Mouse (Mus musculus): ENCODE measurements around the gene Vat1l. TPM values are rescaled to one million over a fixed set of nuclear protein-coding genes. Genes with fewer than 3 reads are reported as not detected.

The Vat1l gene
- polyA plus RNA-seq (2012; rRNA removed), result 30.5 and 34.1 TPM in 2 replicates

DNA sequence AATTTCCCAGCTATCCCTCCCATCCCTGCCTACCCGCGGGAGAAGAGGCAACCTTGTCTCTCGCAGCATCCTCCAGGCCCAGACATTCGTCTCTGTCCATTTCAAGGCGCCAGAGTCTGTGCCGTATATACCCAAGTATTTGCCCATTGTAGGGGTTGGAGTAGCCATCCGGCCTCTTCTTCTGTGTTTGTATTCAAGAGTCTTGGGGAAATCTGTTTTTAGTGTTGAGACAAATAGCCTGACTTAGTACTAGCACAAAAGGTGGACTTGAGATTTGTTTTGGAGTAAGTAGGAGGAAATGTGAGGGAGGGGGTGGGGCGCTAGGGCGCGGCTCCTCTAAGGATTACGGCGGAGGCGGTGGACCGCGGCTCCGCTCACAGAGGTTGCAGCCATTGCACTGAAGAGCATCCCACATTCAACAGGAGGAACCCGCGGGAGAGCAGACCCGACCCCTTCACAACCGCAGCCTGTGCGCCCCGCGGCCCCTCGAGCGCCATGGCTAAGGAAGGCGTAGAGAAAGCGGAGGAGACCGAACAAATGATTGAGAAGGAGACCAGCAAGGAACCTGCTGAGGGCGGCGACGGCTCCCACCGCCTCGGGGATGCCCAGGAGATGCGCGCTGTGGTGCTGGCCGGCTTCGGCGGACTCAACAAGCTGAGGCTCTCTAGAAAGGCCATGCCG is at the start of gene Vat1l:
Gene Vat1l, plus strand, starts transcription at position 392 of the 681 bp plus-strand sequence.
- peak in 1 of 2 experiments; percentile 64 for DNase-seq (ENCODE audit: extremely low spot score in 1 of 2, low spot score in 1 of 2)

DNA sequence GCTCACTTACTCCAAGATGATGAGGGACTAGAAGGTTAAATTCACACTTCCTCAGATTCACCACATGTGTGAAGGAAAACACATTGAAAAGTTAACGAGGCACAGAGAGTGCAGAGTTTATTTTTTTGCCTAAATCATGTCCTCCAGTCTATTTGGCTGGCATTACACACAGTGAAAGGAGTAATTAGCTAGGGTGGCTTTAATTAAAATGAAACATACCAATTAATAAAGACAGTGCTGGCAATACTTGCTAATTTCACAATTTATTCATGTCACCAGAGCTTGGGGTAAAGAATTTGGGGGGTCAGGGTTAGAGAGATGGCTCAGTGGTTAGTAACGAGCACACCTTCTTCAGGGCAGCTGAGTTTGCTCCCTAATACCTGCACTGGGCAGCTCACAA is 46.8 kb upstream of the Vat1l start:
- no peak for DNase-seq (ENCODE audit: extremely low spot score in 1 of 2, low spot score in 1 of 2)

DNA sequence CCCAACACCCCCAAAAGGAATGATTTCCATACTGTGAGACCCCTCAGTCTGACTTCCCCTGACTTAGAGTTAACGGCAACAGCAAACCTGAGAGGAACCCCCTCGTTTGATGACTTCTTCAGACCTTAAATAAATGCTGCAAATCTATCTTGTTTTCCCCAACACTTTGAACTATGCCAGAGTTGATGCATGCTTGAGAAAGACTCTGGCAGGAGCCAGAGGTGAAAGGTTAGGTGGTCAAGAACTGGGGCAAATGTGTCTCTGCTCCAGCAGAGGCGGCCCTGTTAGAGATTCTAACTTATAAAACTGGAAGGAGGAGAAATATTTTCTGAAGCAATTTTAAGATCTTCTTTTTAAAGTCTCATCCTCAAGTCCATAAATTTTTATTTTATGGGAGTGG is 45.7 kb upstream of the Vat1l start:
- no peak for DNase-seq (ENCODE audit: extremely low spot score in 1 of 2, low spot score in 1 of 2)

DNA sequence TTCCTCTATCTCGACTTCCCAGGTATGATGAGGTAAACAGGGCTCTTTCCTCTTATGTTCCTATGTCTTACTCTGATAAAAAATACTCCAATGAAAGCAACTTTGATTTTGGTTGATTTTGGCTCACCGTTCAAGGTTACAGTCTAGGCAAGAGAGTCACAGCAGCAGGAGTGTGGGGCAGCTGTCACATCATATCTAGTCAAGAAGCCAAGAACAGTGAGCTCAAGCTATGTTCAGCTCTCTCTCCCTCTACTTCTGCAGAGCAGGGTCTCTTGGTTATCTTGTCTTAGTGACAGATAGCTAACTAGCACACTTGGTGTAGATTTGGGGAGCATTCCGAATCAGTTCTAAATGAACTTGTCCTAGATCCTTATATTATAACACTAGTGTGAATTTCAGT is 41.5 kb upstream of the Vat1l start:
- DNase-seq (ENCODE audit: extremely low spot score in 1 of 2, low spot score in 1 of 2), result no peak

DNA sequence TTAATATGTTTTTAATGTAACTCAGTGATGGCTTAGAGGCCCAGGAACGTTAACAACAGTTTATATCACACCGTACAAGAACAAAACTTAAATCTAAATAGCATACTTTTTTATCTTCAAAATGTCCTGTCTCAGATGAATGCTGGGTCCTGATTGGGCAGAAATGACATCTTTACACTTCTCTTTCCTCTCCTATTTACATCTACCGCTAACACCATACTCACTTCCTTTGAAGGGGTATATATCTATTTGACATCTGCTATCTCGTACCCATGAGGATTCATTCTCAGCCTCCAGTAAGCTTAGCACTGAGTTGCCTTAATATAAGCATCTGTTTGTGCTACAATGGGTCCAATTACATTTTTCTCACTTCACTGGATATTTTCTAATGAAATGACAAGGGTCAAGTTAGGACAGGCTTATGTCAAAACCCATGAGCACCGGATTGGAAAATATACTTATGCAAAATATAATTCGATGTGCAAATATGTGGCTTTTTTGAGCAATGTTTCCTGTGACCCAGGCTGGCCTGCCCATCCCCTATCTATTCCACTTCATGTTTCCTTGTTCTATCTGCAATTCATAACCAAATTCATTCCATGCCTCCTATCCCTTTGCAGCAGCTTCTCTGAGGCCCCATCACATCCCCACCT is 40.8 kb upstream of the Vat1l start:
- DNase-seq (ENCODE audit: extremely low spot score in 1 of 2, low spot score in 1 of 2), result no peak

DNA sequence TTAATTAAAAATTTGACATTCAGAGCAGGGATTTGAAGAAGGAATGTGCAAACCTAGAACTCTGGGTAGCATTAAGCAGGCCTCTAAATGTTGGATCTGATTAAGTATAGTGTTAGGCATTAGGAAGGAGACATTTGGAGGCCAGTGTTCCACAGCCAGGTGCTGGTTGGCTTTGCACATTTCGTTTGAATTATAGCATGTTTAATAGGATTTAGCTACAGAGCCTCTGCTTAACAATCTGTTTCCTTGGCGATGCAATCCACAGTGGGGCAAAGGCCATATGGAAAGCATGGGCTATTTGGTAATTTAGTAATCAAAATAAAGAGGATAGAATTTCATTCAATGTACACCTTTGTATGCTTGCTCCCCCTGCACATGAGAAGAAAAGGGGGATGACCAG is 39.7 kb upstream of the Vat1l start:
- no peak for DNase-seq (ENCODE audit: extremely low spot score in 1 of 2, low spot score in 1 of 2)

DNA sequence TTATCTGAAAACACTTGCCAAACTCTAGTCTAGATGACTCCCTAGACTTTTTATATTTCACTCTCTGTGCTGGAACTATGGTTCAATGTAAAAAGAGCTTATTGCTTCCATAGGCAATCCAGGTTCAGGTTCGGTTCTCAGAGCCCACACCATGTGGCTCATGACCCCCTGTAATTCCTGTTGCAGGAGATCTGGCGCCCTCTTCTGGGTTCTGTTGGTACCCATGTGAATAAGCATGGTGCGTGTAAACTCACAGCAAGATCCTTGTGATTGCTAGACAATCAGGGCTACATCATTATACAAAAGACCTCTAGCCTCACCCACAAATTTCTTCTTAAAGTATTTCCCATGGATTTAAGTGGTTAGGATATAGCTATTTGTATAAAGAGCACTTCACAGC is 28.7 kb upstream of the Vat1l start:
- no peak for DNase-seq (ENCODE audit: extremely low spot score in 1 of 2, low spot score in 1 of 2)

DNA sequence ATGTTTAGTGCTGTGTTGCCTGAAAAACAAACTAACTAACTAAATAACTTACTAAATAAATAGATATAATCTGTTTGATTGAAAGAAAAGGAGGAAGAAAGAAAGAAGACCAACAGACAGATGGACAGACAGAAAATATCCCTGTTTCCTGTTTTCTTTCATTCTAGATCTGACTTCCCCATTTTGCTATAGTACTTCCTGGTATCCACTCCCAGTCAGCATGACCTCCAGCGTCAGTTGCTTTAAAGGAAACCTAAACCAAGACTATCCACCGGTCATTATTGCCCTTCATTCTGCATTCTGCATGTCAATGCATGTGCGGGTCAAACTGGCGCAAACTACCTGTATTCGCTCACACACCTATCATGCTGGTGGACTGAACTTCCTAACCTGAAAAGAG is 12.1 kb upstream of the Vat1l start:
- no peak for DNase-seq (ENCODE audit: extremely low spot score in 1 of 2, low spot score in 1 of 2)

DNA sequence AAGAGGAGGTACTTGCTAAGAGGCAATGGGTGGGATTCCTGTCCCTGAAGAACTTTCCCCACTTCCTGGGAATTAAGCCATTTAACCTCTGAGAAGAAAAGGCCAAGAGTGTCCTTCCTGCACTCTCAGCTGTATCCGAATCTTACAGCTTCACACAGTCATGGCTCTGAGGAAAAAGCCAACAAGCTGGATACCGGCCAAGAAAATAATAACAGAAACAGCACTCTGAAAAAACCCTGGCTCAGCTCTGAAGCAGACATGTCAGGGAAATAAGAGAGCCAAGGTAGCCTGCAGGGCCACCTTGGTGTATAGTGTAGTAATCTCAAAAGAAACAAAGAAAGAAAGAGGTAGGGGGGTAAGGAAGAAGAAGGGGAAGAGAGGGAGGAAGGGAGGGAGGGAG is 6.4 kb upstream of the Vat1l start:
- DNase-seq (ENCODE audit: extremely low spot score in 1 of 2, low spot score in 1 of 2), result no peak

DNA sequence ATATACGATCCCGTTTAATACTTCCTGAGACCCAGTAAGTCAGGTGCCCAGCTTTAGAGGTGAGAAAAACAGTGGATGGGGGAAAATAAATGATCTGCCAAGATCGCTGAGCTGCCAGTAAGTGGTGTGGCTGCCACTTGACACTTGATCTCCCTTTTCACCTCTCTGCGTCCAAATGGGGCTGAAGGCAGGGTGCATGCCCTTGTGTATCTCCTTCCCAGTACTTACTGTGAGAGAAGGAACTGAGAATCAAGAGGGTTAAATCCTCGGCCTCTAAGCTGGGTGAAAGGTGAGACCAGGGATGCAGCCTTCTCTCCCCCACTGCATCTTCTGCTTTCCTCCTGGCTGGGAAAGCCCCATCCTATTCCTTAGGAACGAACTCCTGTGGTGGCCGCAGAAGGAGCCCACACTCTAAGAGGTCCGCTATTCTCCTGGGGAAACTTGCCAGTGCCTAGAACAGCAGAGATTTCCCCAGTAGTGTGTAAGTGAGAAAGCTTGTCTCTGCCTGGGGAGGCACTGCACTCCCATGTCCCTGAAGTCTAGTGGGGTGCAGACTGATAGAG is 1.1 kb downstream of the Vat1l start:
- DNase-seq (ENCODE audit: extremely low spot score in 1 of 2, low spot score in 1 of 2), result peak in 1 of 2 experiments; percentile 12

DNA sequence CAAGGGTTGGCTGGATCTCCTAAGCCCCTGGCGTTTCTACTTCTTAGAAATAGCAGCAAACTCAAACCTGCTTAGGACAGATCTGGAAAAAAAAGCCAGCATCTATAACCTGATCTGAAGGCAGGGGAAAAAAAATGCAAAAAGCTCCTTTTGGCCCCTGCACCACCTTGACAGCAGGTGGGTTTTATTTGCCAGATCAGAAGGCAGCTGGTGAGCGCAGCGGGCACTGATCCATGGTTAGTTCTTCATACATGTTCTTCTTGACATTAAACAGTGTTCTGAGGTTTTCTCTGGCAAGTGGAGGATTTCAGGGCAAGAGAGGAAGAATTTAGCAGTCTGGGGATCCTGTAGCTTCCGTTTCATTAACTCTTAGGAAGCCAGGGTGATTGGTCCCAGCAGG is 1.6 kb downstream of the Vat1l start:
- no peak for DNase-seq (ENCODE audit: extremely low spot score in 1 of 2, low spot score in 1 of 2)

DNA sequence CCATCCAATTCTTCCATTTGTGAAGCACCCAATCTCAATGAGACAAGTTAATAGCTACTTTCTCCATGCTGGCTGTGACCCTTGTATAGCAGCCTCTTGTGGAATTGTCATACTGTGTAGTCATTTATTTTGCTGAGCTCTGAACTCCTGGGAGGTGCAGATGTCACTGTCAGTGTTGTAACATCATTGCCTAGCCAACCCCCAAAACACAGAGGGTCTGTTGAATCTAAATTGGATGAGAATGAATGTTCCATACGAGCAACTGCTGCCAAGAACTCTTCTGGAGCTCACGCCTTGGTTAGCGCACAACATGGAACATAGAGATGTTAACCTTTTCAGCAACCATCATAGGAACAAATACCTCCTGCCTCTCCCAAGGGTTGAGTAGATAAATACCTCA is 15.4 kb downstream of the Vat1l start:
- DNase-seq (ENCODE audit: extremely low spot score in 1 of 2, low spot score in 1 of 2), result no peak

DNA sequence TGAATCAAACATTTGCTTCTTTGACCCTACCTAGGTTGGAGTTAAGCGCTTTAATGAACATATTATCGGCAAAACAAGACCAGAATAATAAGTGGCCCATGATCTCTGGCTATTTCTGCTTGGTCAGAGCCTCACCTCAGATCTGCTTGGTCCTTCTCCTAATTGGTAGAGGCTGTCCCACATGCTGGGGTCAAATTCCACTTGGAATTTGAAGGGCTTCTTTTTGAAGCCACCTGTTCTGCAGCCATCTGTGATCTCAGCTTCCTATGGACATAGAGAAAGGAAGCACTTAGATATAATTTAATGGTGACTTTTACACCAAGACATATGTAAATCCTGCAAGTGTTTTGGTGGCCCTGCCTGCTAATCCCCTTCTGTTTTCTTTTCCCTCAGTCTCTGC is 16.6 kb downstream of the Vat1l start:
- DNase-seq (ENCODE audit: extremely low spot score in 1 of 2, low spot score in 1 of 2), result no peak

DNA sequence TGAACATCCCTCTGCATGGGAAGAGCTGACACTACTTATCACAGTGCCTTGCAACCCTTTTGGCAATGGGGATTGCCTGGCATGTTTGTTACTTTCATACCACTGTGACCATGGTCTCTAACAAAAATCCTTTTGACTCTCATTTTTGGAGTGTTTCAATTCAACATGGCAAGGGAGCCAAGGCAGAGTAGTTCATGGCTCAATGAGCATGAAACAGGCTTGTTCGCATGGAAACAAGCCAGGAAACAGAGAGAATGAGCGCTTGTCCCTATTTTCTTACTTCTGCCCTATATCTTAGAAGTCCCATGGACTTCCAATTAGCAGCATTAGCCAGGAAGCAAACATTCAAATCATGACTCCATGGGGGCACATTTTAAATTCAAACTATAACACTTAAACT is 18.6 kb downstream of the Vat1l start:
- no peak for DNase-seq (ENCODE audit: extremely low spot score in 1 of 2, low spot score in 1 of 2)

DNA sequence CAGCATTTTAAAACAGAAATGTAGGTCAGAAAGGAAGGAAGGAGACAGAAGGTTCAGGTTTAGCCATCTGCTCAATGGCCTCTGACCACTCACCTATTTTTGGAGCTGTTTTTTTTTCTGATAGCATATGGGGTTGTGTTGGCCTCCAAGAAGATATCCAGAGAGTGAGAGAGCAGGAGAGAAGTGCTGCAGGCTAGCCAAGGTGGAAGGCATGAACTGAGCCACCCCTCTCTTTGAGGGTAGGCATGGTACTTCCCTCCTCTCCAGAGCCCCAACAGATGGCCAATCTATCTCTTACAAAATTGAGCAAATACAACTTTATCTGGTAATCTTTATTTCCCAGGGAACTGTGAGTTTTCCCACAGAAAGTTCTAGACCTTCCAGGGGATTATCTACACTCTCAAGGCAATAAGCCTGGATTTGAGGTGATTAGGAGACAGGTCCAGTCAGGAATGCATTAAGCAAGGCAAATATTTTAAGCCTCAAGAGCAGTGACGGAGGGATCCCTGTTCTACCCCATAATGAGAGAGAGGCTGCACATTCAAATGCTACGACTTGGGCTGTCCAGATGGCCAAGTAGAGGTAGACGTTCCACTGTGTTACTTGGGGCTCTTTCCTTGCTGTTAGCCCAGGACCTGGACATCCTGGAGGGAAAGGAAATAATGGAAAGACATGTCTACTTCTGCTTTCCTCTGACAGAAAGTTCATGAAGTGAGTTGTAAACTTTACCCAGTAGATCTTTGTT is 46.1 kb downstream of the Vat1l start:
- peak in 1 of 2 experiments; percentile 4 for DNase-seq (ENCODE audit: extremely low spot score in 1 of 2, low spot score in 1 of 2)

DNA sequence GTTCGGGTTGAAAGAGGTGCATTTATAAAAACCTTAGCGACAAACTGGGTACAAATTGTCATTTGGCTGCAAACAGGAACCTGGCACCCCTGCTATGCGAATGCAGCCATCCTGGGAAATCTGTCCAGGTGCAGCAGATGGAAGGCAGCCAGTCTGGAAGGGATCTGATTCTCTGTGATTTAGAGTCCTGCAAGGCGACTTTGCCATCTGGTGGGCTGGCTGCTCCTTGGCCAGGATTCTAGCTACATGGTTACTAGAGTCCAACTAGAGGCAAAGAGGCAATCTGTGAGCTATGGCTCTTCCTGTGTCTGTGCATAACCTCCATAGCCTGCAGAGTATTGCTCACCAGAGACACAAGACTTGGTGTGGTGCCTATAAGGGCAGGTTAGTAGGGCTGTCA is 53.3 kb downstream of the Vat1l start:
- no peak for DNase-seq (ENCODE audit: extremely low spot score in 1 of 2, low spot score in 1 of 2)

DNA sequence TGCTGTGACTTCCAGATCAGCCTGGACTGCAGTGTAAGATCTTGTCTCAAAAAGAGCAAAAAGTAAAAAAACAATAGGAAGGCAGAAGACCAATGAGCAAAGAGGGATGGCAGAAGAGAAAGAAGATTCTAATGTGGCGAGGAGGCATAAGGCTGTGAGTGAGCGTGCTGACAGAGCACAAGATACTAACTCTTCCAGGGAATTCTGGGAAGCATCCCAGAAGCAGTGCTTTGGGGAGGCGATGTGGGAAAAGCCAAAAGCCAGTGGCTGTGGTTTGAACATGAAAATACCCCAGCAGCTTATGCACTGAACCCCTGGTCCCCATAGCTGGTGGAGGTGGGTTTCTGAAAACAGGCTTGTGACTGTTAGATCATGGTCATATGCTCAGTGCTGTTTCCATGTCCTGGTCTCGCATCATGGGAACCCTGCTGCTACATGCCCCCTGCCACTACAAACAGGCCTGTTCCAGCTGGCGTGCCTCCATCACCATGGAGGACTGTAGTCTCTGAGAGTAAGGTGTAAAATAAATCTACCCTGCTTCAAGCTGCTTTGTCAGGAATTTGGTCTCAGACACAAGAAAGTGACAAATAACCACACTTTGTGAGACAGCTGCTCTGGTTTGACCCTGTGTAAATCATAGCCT is 54.4 kb downstream of the Vat1l start:
- DNase-seq (ENCODE audit: extremely low spot score in 1 of 2, low spot score in 1 of 2), result no peak

DNA sequence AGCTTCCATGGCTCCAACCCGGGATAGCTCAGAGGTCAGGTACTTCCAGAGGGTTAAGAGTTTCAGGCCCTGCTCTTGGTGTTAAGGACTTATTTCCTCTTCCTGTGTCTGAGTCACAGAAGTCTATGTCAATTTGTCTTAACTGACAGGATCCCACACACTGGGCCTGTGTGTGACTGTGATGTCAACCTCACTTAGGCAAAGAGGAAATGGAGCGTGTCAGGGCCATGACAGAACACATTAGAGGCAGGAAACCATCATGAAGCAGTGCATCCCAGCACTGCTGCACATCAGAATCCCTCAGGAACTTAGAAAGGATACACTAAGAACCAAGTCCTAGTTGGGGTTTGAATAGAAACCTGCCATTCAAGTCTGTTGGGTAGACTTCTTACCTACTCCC is 56.9 kb downstream of the Vat1l start:
- DNase-seq (ENCODE audit: extremely low spot score in 1 of 2, low spot score in 1 of 2), result no peak

DNA sequence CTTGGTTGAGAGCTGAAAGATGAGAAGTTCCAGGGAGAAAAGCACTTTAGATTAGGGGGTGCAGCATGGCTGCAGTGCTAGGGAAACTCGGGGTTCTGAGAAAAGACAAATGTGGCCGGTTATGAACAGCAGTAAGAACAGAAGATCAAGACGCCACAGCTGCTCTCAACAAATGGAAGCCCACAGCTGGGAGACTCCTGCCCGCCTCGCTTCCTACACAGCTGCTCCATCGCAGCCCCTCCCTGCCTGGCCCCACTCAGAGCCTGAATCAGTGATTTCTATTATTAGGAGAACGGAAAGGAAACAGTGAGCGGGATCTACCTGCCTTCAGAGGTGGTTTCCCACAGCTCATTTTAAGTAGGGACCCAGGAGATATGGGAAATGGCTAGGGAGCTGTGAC is 69.1 kb downstream of the Vat1l start:
- peak in 1 of 2 experiments; percentile 25 for DNase-seq (ENCODE audit: extremely low spot score in 1 of 2, low spot score in 1 of 2)

DNA sequence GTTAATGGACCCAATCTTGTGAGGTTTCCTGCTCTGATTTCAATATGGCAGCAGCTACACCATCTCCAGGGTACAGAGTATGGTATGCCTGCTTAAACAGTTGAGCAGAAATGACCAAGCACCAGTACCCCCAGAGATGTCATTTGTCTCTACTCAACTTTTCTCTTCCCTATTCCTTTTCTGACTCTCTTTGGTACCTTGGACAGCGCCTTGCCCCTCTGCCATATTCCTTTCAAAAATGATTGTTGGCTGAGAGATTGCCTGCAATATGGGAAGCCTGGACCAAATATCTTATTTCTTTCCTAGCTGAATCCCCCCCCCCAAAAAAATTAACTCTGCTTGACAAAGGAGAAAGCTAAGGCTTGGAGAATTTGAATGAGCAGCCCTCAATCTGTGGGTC is 75.7 kb downstream of the Vat1l start:
- no peak for DNase-seq (ENCODE audit: extremely low spot score in 1 of 2, low spot score in 1 of 2)
